Mouse (Mus musculus) liver, embryonic 11.5 days (tissue): ENCODE data around the gene Rbm38. TPM values are rescaled to one million over a fixed set of nuclear protein-coding genes. Genes with fewer than 3 reads are reported as not detected.
A peak's percentile ranks its signal among the peaks of the same experiment; 100 is the strongest.

ENCODE experiments used
- ATAC-seq: fragments of 200-750 bp; cut with Nextera tagmentation; replicated peaks from 2 replicates; pipeline ENCODE4 v1.8.0; 2017; ENCODE audit warnings: moderate number of reproducible peaks, mild to moderate bottlenecking, moderate TSS enrichment, moderate library complexity; ENCODE audit not compliant: low FRiP score
- DNase-seq: peaks from one replicate; pipeline ENCODE4 v3.0.0-alpha.2; 2017; ENCODE audit warnings: low spot score
- H3K27ac ChIP-seq: fragments of 300-500 bp; sonication (generic); 2 replicates; pipeline ENCODE4 v1.5.1; 2014; ENCODE audit warnings: mild to moderate bottlenecking, low read depth, low read length, control low read depth
- H3K27me3 ChIP-seq: fragments of 300-500 bp; sonication (generic); replicated peaks from 2 replicates; pipeline ENCODE4 v1.6.1; 2014; ENCODE audit warnings: low read length, mixed read lengths; ENCODE audit not compliant: control insufficient read depth, insufficient read depth
- H3K36me3 ChIP-seq: fragments of 300-500 bp; sonication (generic); 2 replicates; pipeline ENCODE4 v1.6.1; 2014; ENCODE audit warnings: mild to moderate bottlenecking, low read length, moderate library complexity, mixed read lengths; ENCODE audit not compliant: control insufficient read depth, insufficient read depth
- H3K4me1 ChIP-seq: fragments of 300-500 bp; sonication (generic); replicated peaks from 2 replicates; pipeline ENCODE4 v1.6.1; 2014; ENCODE audit warnings: low read length, mixed read lengths; ENCODE audit not compliant: control insufficient read depth, insufficient read depth
- H3K4me2 ChIP-seq: fragments of 300-500 bp; sonication (generic); 2 replicates; pipeline ENCODE4 v1.6.1; 2014; ENCODE audit warnings: mild to moderate bottlenecking, control low read depth, moderate library complexity
- H3K4me3 ChIP-seq: fragments of 300-500 bp; sonication (generic); 2 replicates; pipeline ENCODE4 v1.5.1; 2014; ENCODE audit warnings: low read depth, low read length, control low read depth
- H3K9ac ChIP-seq: fragments of 300-500 bp; sonication (generic); 2 replicates; pipeline ENCODE4 v1.6.1; 2014; ENCODE audit warnings: low read depth, low read length, control low read depth
- H3K9me3 ChIP-seq: fragments of 300-500 bp; sonication (generic); 2 replicates; pipeline ENCODE4 v1.6.1; 2016; ENCODE audit warnings: low read length, inconsistent platforms, mixed read lengths; ENCODE audit not compliant: control insufficient read depth
- WGBS: fragments of 180-500 bp; shearing (Covaris S2); extraction: QIAGEN DNeasy Blood & Tissue Kit; methylation state at CpG from one replicate; pipeline ENCODE4 v1.1.7; 2014; 5-methylcytosine and 5-hydroxymethylcytosine counted together
- polyA plus RNA-seq: library from polyadenylated mRNA; unstranded; fragments of >200 nt; fragmentation: Nextera tagmentation; extraction: Ambion mirVana; gene quantifications from 2 replicates; pipeline ENCODE4 v1.2.1, GENCODE M21; 2014

The Rbm38 gene
- polyA plus RNA-seq, 1 experiment from 2014 or later: 209 TPM

DNA sequence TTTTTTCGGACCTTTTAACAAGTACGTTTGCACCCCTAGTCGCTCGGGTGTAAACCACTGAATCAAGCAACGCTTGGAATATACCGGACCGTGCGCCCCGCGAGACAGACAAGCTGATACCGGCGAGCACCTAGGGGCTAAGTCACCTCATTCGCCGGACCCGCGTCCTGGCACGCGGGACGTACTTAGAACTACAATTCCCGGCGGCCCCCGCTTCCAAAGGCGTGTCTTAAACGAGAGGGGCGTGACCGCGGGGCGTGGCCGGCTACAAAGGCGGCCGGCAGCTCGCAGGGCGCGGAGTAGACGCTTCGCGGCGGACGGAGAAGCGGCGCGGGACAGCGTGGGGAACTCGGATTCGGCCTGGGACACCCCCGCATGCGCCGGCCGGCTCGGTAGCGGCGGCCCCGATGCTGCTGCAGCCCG, 1.3 kb downstream of the Rbm38 start:
- H3K4me2 ChIP-seq: peak overlapping the region; percentile 93
- DNase-seq (peak; percentile 92), ATAC-seq (peak; percentile 74)
- peak overlapping the region; percentile 75 for H3K27ac ChIP-seq
- H3K9ac ChIP-seq: peak overlapping the region; percentile 92
- H3K36me3 ChIP-seq: peaks cover 33% of the 10 kb centered on the region
- under 1% methylated on average over 54 of the region's 54 CpGs for WGBS
- H3K4me1 ChIP-seq: peaks cover 64% of the 10 kb centered on the region
- H3K4me3 ChIP-seq: peak overlapping the region; percentile 94
- no peaks in the 10 kb centered on the region for H3K9me3 ChIP-seq
- H3K27me3 ChIP-seq: no peaks in the 10 kb centered on the region; the same call in 1 of the 2 replicates

DNA sequence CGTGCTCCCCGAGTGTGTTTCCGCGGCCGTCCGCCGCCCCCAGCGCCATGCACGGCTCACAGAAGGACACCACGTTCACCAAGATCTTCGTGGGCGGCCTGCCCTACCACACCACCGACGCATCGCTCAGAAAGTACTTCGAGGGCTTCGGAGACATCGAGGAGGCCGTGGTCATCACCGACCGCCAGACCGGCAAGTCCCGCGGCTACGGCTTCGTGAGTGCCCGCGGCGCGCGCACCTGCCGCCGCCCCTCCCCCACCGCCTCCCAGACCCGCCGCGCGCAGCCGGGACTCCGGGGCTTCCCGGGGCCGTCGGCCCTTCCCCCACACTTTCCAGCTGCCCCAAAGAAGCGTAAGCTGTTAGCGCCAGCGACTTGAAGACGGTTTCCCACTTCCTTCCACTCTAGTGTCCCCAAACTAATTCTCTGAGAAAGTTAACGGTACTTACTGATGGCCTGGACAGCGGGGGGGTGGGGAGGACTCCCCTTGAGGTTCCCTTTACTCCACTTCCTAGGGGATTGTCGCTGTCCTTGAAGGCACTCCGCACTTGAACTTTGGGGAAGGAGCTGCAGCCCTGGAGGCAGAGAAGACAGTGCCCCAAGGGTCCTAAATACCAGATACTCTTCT, 1.9 kb downstream of the Rbm38 start:
- under 1% methylated on average over 50 of the region's 51 CpGs for WGBS
- H3K4me3 ChIP-seq: peak overlapping the region; percentile 94
- DNase-seq (peak; percentile 73), ATAC-seq (peak; percentile 19)
- no peaks in the 10 kb centered on the region; the same call in 1 of the 2 replicates for H3K27me3 ChIP-seq
- peak overlapping the region; percentile 93 for H3K4me2 ChIP-seq
- H3K4me1 ChIP-seq: peaks cover 69% of the 10 kb centered on the region
- H3K9me3 ChIP-seq: no peaks in the 10 kb centered on the region
- peak overlapping the region; percentile 92 for H3K9ac ChIP-seq
- peak overlapping the region; percentile 75 for H3K27ac ChIP-seq
- H3K36me3 ChIP-seq: peaks cover 38% of the 10 kb centered on the region

DNA sequence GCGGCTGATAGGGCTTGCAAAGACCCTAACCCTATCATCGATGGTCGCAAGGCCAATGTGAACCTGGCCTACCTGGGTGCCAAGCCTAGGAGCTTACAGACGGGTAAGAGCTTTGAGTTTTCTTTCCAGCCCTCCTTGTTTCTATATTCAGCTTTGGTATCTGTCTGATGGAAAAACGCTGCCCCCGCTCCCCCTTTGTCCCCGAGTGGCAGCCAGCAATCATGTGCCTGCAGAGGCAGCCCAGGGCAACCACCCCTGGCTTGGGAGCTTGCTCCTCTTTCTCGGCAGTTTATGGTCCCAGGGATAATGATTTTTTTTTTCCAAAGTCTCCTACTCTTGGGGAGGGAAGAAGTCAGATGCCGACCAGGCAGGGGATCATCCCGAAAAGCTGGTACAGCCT, 2.5 kb downstream of the Rbm38 start:
- ATAC-seq (no peak), DNase-seq (no peak)
- Histone ChIP-seq H3K4me1 (peaks cover 75% of the 10 kb centered on the region), H3K27ac (peak overlapping the region; percentile 75), H3K9me3 (no peaks in the 10 kb centered on the region), H3K4me3 (peak overlapping the region; percentile 94), H3K36me3 (peaks cover 45% of the 10 kb centered on the region), H3K27me3 (no peaks in the 10 kb centered on the region; the same call in 1 of the 2 replicates), H3K9ac (peak overlapping the region; percentile 92), H3K4me2 (peak overlapping the region; percentile 93)
- 19% methylated on average over 10 of the region's 10 CpGs for WGBS

DNA sequence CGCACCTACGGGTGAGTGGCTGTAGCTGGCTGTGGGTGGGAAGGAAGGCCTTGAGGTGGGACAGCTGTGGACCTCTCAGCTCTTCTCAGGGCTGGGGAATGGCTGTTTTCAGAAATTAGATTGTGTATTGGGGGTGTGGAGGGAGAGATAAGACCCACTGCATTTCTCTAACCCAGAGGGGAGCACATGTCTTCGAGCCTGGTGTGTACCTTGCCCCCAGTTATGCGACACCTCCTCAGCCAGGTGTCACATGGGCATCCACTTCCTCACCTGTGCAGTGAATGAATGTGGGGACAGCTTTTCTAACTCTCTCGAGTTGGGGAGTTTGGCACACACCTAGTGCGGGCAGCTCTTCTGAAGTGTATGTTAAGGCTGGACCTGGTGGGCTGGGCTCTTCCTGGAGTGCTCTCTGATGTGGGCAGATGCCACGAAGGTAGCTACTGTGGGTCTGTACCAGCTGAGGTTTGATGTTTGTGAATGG, 3.1 kb downstream of the Rbm38 start:
- peak overlapping the region; percentile 93 for H3K4me2 ChIP-seq
- no peaks in the 10 kb centered on the region; the same call in 1 of the 2 replicates for H3K27me3 ChIP-seq
- no peak for DNase-seq
- H3K4me1 ChIP-seq: peaks cover 74% of the 10 kb centered on the region
- H3K4me3 ChIP-seq: peak overlapping the region; percentile 94
- peaks cover 51% of the 10 kb centered on the region for H3K36me3 ChIP-seq
- H3K9me3 ChIP-seq: no peaks in the 10 kb centered on the region
- peak; percentile 28 for ATAC-seq
- peak overlapping the region; percentile 75 for H3K27ac ChIP-seq
- peak overlapping the region; percentile 92 for H3K9ac ChIP-seq
- WGBS: 53% methylated on average over 7 of the region's 7 CpGs

DNA sequence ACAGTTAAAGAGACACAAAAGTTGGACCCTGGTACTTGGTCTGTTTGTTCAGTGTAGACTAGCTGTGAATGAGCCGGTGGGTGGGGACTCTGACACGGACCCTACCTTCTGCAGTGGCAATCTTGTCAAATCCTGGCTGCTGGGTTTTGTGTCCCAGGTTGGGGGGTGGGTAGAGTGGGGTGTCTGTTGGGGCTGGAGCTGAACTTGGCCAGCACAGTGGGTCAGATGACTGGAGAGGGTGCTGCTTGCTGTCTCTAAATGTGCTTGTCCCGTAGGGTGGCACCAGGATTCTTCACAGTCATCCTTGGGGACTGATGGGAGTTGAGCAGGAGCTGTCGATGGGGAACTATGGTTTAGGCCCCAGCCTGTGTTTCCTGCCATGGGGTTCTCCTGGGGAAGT, 3.7 kb downstream of the Rbm38 start:
- Histone ChIP-seq H3K27me3 (no peaks in the 10 kb centered on the region; the same call in 1 of the 2 replicates), H3K4me3 (peak overlapping the region; percentile 94), H3K9me3 (no peaks in the 10 kb centered on the region), H3K9ac (peak overlapping the region; percentile 92), H3K27ac (peak overlapping the region; percentile 8), H3K4me1 (peaks cover 72% of the 10 kb centered on the region), H3K36me3 (peaks cover 56% of the 10 kb centered on the region), H3K4me2 (peak overlapping the region; percentile 93)
- 45% methylated on average over 4 of the region's 4 CpGs for WGBS
- ATAC-seq (no peak), DNase-seq (no peak)

DNA sequence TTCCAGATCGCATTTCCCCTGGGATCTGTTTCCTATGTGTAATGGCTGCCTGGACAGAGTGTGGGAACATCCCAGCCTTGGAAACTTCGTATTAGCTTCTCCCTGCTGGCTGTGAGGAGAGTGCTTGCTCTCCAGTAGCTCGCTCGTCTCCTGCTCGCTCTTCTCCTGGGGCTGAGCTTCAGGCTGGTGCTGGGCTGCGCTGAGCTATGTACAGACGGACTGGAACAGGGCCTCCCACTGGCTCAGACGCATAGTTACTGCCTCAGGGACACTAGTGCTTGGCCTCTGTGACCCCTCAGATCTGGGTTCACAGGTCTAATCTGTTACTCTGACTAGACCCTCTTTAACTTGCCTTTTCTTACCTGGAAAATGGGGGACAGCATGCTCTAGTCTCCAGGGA, 4.1 kb downstream of the Rbm38 start:
- 75% methylated on average over 8 of the region's 8 CpGs for WGBS
- Histone ChIP-seq H3K4me3 (peak overlapping the region; percentile 94), H3K27ac (peak overlapping the region; percentile 8; the same call in 1 of the 2 replicates), H3K27me3 (no peaks in the 10 kb centered on the region; the same call in 1 of the 2 replicates), H3K36me3 (peaks cover 60% of the 10 kb centered on the region), H3K4me2 (peak overlapping the region; percentile 93), H3K9ac (peak overlapping the region; percentile 92), H3K4me1 (peaks cover 69% of the 10 kb centered on the region), H3K9me3 (no peaks in the 10 kb centered on the region)
- no peak for DNase-seq
- ATAC-seq: no peak

DNA sequence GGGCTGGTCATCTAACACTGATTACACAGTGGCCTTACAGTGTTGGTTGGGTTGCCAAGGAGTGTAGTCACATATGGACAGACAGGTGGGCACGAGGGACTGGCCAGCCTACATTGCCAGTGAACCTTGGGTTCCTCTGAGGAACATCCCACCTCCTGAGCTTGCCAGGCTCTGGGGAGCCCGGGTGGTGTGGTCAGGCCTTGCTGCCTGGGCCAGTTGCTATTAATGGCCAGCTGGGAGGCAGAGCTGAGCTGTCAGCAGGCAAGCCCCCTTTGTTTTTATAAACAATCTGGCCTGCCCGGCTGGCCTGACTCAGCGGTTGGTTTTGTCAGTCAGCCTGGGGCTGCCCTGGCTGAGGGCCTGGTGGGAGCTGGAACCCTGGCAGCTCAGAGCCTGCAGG, 4.6 kb downstream of the Rbm38 start:
- H3K4me2 ChIP-seq: peak overlapping the region; percentile 93
- H3K4me1 ChIP-seq: peaks cover 69% of the 10 kb centered on the region
- ATAC-seq: no peak
- H3K36me3 ChIP-seq: peaks cover 66% of the 10 kb centered on the region
- H3K9me3 ChIP-seq: no peaks in the 10 kb centered on the region
- DNase-seq: no peak
- 35% methylated on average over 4 of the region's 4 CpGs for WGBS
- peak overlapping the region; percentile 92 for H3K9ac ChIP-seq
- H3K4me3 ChIP-seq: peak overlapping the region; percentile 94
- H3K27ac ChIP-seq: peak overlapping the region; percentile 8; the same call in 1 of the 2 replicates
- no peaks in the 10 kb centered on the region for H3K27me3 ChIP-seq

DNA sequence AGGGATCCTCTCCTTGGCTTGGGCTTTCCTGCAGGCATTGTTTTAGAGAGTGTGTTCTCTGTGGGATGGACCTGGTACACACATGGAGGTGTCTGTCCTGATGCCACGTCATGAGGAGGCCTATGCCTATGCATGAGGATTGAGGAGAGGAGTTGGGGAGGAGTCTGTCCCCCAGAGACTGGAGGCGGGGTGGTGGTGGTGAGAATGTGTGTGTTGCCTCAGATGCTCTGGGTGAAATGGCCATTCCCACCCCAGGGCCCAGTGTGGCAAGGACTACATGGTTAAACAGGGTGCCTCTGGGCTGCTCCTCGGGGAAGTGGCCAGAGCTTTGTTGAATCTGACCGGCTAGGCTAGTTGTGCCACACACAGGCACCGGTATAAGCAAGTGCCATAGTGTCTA, 6.0 kb downstream of the Rbm38 start:
- ATAC-seq (no peak), DNase-seq (no peak)
- WGBS: 75% methylated on average over 5 of the region's 5 CpGs
- Histone ChIP-seq H3K4me1 (peaks cover 71% of the 10 kb centered on the region), H3K4me3 (peak overlapping the region; percentile 94), H3K27ac (no peak overlapping the region), H3K36me3 (peaks cover 77% of the 10 kb centered on the region), H3K9me3 (no peaks in the 10 kb centered on the region), H3K27me3 (no peaks in the 10 kb centered on the region), H3K9ac (peak overlapping the region; percentile 53), H3K4me2 (peak overlapping the region; percentile 93)
